10 mouse cellular contexts compared by ENCODE assay signal in the genomic region with DNA sequence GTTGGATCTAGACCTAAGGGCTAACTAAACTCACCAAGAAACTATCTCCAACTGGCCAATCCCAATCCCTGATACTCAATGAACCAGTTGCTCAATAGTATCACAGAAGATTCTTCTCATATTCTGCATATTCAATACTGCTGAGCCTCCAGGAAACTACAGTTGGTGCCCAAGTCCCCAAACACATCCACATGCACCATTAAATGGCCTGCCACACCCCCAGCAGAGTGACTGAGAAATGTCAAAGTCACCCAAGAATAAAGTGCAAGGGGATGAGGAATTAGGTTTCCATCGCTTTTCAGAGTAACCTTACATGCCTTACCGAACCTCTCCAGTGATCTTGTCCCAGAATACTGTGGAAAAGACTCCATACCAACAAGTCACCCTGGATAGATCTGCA. TPM values are rescaled to one million over a fixed set of nuclear protein-coding genes. Genes with fewer than 3 reads are reported as not detected.
DNase-seq lines count a peak whose midpoint lies in the region; ATAC-seq and TF ChIP-seq lines count a peak whose summit lies in the region.
"Had no signal": no experiment of that assay in that cellular context is flagged by ENCODE, and none has a peak within 500 bp of the region (broad histone marks: within the 10 kb centered on the region; RNA-seq: fewer than 3 reads in every experiment).

No protein-coding gene starts in this region.

- intact Hi-C loops in heart, postnatal 25 days (cut with DNase I), result no loop called here

- no peak overlapping the region for H3K27ac ChIP-seq in lung, postnatal 0 days (ENCODE audit: low read length)
- no peak overlapping the region for H3K27ac ChIP-seq in limb, embryonic 15.5 days
- H3K27ac ChIP-seq in stomach, embryonic 15.5 days, result no peak overlapping the region

- WGBS in lung, postnatal 0 days, result 85% methylated on average over 2 of the region's 2 CpGs
- 80% methylated on average over 2 of the region's 2 CpGs for WGBS in lung, adult 2 months
- 82% methylated on average over 2 of the region's 2 CpGs for WGBS in limb, embryonic 15.5 days
- WGBS in stomach, embryonic 15.5 days, result 85% methylated on average over 2 of the region's 2 CpGs

- peak overlapping the region; percentile 53; the same call in 1 of the 2 replicates for H3K4me3 ChIP-seq in lung, postnatal 0 days (ENCODE audit: low read depth, low read length)
- no peak overlapping the region for H3K4me3 ChIP-seq in lung, adult 2 months (replicated peaks; ENCODE audit: extremely low read depth, low read depth, low read length)
- H3K4me3 ChIP-seq in limb, embryonic 15.5 days, result peak overlapping the region; percentile 64; the same call in 1 of the 2 replicates
- H3K4me3 ChIP-seq in stomach, embryonic 15.5 days (replicated peaks), result no peak overlapping the region

- TF ChIP-seq CTCF in lung, postnatal 0 days (IDR thresholded peaks at IDR 0.05), result no peak
- TF ChIP-seq CTCF in lung, adult 2 months (IDR thresholded peaks at IDR 0.05; ENCODE audit: insufficient read depth, low read length), result no peak

- TF ChIP-seq POLR2A in lung, adult 2 months (IDR thresholded peaks at IDR 0.05; ENCODE audit: borderline replicate concordance, extremely low read depth, low read depth, low read length), result no peak

- peak; percentile 72 for DNase-seq in heart, adult 11 months
- no peak for DNase-seq in heart, postnatal 25 days (ENCODE audit: low spot score)
- no peak for DNase-seq in lung, postnatal 0 days (ENCODE audit: low spot score)
- DNase-seq in lung, adult 2 months, result no peak
- DNase-seq in layer of hippocampus, adult 9-10 months (ENCODE audit: low spot score), result no peak
- DNase-seq: cerebellum, adult 11 months; thymus, postnatal 36 days had no signal

- no peak for TF ChIP-seq EP300 in lung, postnatal 0 days (IDR thresholded peaks at IDR 0.05)

- H3K36me3 ChIP-seq in lung, postnatal 0 days (ENCODE audit: insufficient read depth, low read length), result no peaks in the 10 kb centered on the region
- H3K36me3 ChIP-seq in limb, embryonic 15.5 days, result no peaks in the 10 kb centered on the region
- no peaks in the 10 kb centered on the region for H3K36me3 ChIP-seq in stomach, embryonic 15.5 days

- ATAC-seq in lung, postnatal 0 days, result no peak
- no peak for ATAC-seq in limb, embryonic 15.5 days (ENCODE audit: insufficient number of reproducible peaks, low FRiP score, low TSS enrichment, low read depth)
- ATAC-seq in stomach, embryonic 15.5 days (ENCODE audit: insufficient read depth, low FRiP score, low read depth), result no peak
- ATAC-seq in CD4-positive, CD25-positive, alpha-beta regulatory T cell, adult 4 months, result no peak

- H3K9ac ChIP-seq in lung, postnatal 0 days (replicated peaks; ENCODE audit: low read depth), result no peak overlapping the region; the same call in 1 of the 2 replicates
- H3K9ac ChIP-seq in limb, embryonic 15.5 days, result no peak overlapping the region
- H3K9ac ChIP-seq in stomach, embryonic 15.5 days, result no peak overlapping the region

- no peaks in the 10 kb centered on the region for H3K9me3 ChIP-seq in lung, postnatal 0 days (ENCODE audit: low read length)
- H3K9me3 ChIP-seq in limb, embryonic 15.5 days, result no peaks in the 10 kb centered on the region
- H3K9me3 ChIP-seq in stomach, embryonic 15.5 days, result no peaks in the 10 kb centered on the region

- peaks cover 6% of the 10 kb centered on the region; the same call in 1 of the 2 replicates for H3K4me1 ChIP-seq in lung, postnatal 0 days (ENCODE audit: insufficient read depth, low read depth, low read length)
- no peaks in the 10 kb centered on the region for H3K4me1 ChIP-seq in lung, adult 2 months (ENCODE audit: control insufficient read depth, insufficient read depth, low read length)
- H3K4me1 ChIP-seq in limb, embryonic 15.5 days, result peaks cover 20% of the 10 kb centered on the region
- peaks cover 14% of the 10 kb centered on the region; the same call in 1 of the 2 replicates for H3K4me1 ChIP-seq in stomach, embryonic 15.5 days

- H3K4me2 ChIP-seq in lung, postnatal 0 days (replicated peaks; ENCODE audit: low read depth, low read length), result peak overlapping the region; percentile 82
- H3K4me2 ChIP-seq in limb, embryonic 15.5 days, result peak overlapping the region; percentile 92
- peak overlapping the region; percentile 95 for H3K4me2 ChIP-seq in stomach, embryonic 15.5 days

- H3K27me3 ChIP-seq in lung, postnatal 0 days (replicated peaks; ENCODE audit: insufficient read depth, low read length), result no peaks in the 10 kb centered on the region
- no peaks in the 10 kb centered on the region for H3K27me3 ChIP-seq in limb, embryonic 15.5 days
- H3K27me3 ChIP-seq in stomach, embryonic 15.5 days (replicated peaks), result no peaks in the 10 kb centered on the region

RNA-seq across cellular contexts. Expression of gene Slc22a5, which starts 1.2 kb away (rescaled TPM):
- 10 to 100 TPM; 21.9 to 25.9 TPM for total RNA-seq in heart, postnatal 25 days (2021)
- polyA plus RNA-seq in lung, postnatal 0 days (2015; fragmentation: Nextera tagmentation; extraction: Ambion mirVana), result 7.3 and 9.5 TPM in 2 replicates
- 22.4 and 23.0 TPM in 2 replicates for polyA plus RNA-seq in lung, adult 2 months (2012; rRNA removed)
- 7.6 and 8.2 TPM in 2 replicates for polyA plus RNA-seq in limb, embryonic 15.5 days (2015; fragmentation: Nextera tagmentation; extraction: Ambion mirVana)
- polyA plus RNA-seq in stomach, embryonic 15.5 days (2015; fragmentation: Nextera tagmentation; extraction: Ambion mirVana), result 7.8 and 9.3 TPM in 2 replicates
- 10 to 100 TPM; 25.9 to 29.3 TPM for polyA plus RNA-seq in CD4-positive, CD25-positive, alpha-beta regulatory T cell, adult 4 months (2017; shearing (Covaris generic))

RNA-seq across cellular contexts. Expression of gene Gm12216, which starts 31.2 kb away (rescaled TPM):
- 1 to 10 TPM; 1.3 to 1.7 TPM for total RNA-seq in heart, postnatal 25 days (2021)
- polyA plus RNA-seq in lung, postnatal 0 days (2015; fragmentation: Nextera tagmentation; extraction: Ambion mirVana), result 3.4 and 5.4 TPM in 2 replicates
- 19.8 and 28.7 TPM in 2 replicates for polyA plus RNA-seq in lung, adult 2 months (2012; rRNA removed)
- polyA plus RNA-seq in limb, embryonic 15.5 days (2015; fragmentation: Nextera tagmentation; extraction: Ambion mirVana), result 0.37 TPM in 2 replicates
- polyA plus RNA-seq in stomach, embryonic 15.5 days (2015; fragmentation: Nextera tagmentation; extraction: Ambion mirVana), result 1.7 and 2.4 TPM in 2 replicates
- polyA plus RNA-seq in CD4-positive, CD25-positive, alpha-beta regulatory T cell, adult 4 months (2017; shearing (Covaris generic)), result 10 to 100 TPM; 31.5 to 32.1 TPM

Comparison
In these comparisons a context has a peak if more than half of its experiments do, and no peak if none do; other contexts are left out.
1. H3K4me3 ChIP-seq: peak in lung, postnatal 0 days (single experiment) and limb, embryonic 15.5 days (single experiment); none in lung, adult 2 months (single experiment) and stomach, embryonic 15.5 days (single experiment).
2. Peak in every context shown above with its lines, with median percentiles within 50 percentile points of each other: H3K4me2 ChIP-seq.